Mouse (Mus musculus): ENCODE data around the gene Trnt1. TPM values are rescaled to one million over a fixed set of nuclear protein-coding genes. Genes with fewer than 3 reads are reported as not detected.
A peak's percentile ranks its signal among the peaks of the same experiment; 100 is the strongest.

Trnt1 gene
- polyA plus RNA-seq, 1 experiment: 5.7 TPM

GRCm38 (mm10) chr6:106769290-106769866, 458 bp downstream of the Trnt1 start:
- under 1% methylated on average over 33 of the region's 33 CpGs for WGBS
- peak; percentile 6 for DNase-seq (ENCODE audit: low read depth, low spot score)

DNA sequence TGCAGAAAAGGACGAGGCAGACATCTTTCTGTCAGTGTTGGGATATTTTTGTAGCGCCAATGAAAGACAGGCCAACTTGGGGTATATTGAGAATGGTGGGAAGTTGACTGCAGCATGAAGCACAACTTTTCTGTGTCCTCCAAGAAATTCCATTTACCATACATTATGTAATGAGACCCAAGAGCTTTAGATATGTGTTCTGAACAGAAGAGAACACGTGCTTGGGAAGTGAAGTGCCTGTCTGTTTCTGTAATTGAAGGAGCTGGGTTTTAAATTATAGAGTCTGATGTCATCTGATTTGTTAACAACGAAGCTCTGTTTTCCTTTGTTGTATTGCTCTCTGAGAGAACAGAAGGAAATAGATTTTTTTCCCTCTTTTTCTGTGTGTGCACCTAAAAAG, 1.1 kb downstream of the Trnt1 start:
- whole genome bisulfite sequencing: 16% methylated on average over 4 of the region's 4 CpGs
- DNase-seq (ENCODE audit: low read depth, low spot score): no peak

DNA sequence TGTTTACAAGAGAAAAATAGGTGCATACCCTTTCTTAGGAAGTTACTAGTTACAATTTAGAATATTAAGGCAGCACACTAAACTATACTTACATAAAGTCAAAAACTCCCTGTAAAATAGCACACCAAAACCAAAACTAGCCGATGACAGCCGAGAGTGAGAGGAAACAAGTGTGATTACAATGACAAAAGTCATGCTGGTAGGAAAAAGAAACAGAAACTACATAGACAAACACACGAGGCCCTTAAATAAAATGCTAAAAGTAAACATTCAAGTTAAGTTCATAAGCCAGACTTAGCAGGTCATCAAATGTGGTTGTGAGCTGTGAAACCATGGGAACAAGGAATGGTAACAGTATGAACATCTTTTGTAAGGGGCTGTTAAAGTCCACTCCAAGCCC, 18.2 kb downstream of the Trnt1 start:
- WGBS: 45% methylated on average over 3 of the region's 3 CpGs
- DNase-seq (ENCODE audit: low read depth, low spot score): no peak

- 78% methylated on average over 8 of the region's 8 CpGs for WGBS
These were observed 22.5 kb downstream of the Trnt1 start for GRCm38 (mm10) chr6:106791429-106791828.

GRCm38 (mm10) chr6:106792486-106792885, 23.6 kb downstream of the Trnt1 start:
- WGBS: 90% methylated on average over 5 of the region's 5 CpGs

More at GRCm38 (mm10) chr6:106791429-106791828, 22.5 kb downstream of the Trnt1 start:
- DNase-seq (ENCODE audit: low read depth, low spot score): no peak

DNA sequence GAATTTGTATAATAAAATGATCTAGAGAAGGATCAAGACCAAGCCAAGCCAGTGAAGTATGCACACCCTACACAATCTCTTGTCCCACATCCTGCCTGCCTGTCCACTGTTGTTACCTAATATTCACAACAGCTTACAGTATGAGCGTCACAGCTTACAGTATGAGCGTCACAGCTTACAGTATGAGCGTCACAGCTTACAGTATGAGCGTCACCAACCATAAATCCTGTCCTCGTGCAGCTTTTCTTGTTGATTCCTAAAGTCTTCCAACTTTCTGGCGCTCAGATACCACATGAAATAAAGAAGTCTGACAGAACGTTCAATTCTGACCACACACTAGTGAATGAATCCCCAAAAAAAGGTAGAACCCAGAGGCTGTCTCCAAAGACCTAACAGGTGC, 24.2 kb downstream of the Trnt1 start:
- no peak for DNase-seq (ENCODE audit: low read depth, low spot score)
- WGBS: 89% methylated on average over 7 of the region's 7 CpGs

More at GRCm38 (mm10) chr6:106792486-106792885, 23.6 kb downstream of the Trnt1 start:
- DNase-seq (ENCODE audit: low read depth, low spot score): no peak

- DNase-seq (ENCODE audit: low read depth, low spot score): no peak
- 94% methylated on average over 10 of the region's 10 CpGs for WGBS
These were observed 24.7 kb downstream of the Trnt1 start for GRCm38 (mm10) chr6:106793621-106794020.

DNA sequence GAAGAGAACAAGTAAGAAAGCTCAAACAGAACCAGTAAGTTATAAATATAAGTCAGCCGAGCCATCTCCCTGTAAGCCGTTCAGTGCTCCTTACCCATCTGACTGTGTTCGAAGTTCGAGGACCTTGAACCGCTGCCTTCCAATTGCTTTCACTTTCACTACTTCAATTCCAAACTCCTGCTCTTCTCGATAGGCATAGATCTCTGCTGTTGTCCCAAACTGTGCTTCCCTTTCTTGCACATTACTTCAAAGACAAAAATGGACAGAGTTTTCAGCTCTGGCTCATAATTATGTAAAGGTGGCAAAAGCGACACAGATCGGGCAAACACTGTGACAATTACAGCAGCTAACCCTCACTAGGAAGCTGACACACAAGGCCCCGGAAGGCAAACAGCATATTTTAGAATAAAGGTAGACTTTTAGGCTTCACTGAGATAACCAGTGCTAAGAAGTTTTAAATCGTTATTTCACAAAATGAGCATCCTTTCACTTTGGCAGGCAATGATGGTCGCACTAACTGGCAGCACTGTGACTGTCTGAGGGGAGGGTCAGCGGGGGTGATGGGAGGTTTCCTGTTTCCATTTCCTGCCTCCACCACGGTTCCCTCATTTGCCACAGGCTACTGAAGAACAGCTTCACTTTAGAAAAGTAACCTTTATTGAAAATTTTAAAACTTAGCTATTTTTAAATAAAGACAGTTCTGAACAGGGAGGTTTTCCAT, 25.3 kb downstream of the Trnt1 start:
- DNase-seq (ENCODE audit: low read depth, low spot score): no peak
- WGBS: 71% methylated on average over 13 of the region's 13 CpGs

DNA sequence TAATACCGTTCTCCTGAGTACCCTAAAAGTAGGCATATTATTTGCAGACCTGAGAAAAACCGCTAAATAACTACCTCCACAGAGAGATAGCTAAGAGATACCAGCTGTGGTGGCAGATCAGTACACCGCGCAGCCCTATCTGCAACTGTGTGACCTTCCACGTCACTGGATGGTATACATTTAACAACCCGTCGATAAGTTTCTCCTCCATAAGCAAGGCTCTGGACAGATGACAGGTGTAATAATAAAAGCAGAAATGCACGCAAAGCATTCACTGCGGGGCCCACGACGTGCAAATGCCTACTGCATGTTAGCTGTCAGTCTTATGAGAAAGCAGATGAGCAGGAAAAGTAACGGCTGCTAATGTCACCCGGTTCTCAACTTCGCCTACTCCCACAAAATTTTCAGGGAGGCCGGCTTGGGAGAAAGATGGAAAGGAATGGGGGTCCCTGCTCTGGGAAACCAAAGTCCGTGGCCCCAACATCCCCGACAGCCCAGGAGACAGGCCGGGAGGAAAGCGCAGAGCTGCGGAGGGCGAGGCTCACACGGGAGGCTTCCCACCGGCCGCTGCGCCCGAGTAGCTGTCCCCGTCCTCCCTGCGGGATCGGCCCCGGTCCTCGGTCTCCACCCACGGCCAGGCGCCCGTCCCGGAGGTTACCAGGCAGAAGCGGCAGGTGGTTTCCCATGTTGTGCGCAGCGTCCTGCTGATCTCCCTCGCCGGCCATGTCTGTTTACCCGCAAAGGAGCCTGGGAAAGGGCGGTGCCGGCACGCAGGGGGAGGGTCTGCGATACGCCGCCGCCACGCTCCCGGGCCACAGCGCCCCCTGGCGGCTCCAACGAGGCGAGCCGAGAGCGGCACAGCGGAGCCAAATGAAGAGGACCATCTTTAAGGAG, 30.7 kb downstream of the Trnt1 start, which contains the start of gene Crbn:
Gene Crbn (minus strand): TSS at position 745 of the 894 bp plus-strand sequence.
- 2% methylated on average over 57 of the region's 57 CpGs for WGBS
- peak; percentile 54 for DNase-seq (ENCODE audit: low read depth, low spot score)

DNA sequence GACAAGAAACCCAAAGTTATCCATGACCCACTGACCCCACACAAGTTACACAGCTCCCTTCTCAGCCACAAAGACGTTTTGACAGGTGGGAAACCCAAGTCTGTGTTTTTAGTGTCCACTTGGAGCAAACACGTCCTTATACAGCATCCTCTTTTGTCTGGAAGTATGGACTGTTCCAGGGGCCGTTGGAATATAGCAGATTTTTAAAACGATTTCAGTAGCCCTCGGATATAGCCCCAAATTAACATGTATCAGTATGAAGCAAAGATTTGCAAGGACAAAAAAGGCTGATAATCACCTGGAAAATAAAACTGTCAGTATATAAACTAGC, 31.3 kb downstream of the Trnt1 start:
- no peak for DNase-seq (ENCODE audit: low read depth, low spot score)
- WGBS: 52% methylated on average over 5 of the region's 5 CpGs

- WGBS: 15% methylated on average over 2 of the region's 2 CpGs
- DNase-seq (ENCODE audit: low read depth, low spot score): no peak
These were observed 36.0 kb downstream of the Trnt1 start for GRCm38 (mm10) chr6:106804904-106805303.

- WGBS: 51% methylated on average over 2 of the region's 2 CpGs
- no peak for DNase-seq (ENCODE audit: low read depth, low spot score)
These were observed 40.2 kb downstream of the Trnt1 start for GRCm38 (mm10) chr6:106809161-106809560.

- 89% methylated on average over 3 of the region's 3 CpGs for WGBS
- DNase-seq (ENCODE audit: low read depth, low spot score): no peak
These were observed 41.8 kb downstream of the Trnt1 start for GRCm38 (mm10) chr6:106810686-106811085.

DNA sequence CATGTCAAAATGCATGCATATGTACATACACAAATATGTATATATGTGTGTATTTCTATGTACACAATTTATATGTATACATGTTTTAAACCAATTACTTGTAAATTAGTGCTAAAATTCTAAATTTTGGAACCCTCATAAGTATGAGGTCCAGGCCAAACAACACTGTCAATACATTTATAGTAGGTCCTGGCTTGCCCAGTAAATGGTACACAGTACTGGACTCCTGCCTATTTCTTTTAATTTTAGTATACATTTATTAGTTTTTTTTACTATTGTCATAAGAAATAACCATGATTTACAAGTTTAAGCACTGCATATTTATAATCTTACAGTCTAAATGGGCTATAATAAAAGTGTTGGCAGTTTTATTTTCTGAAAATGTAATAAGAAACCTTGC, 50.3 kb downstream of the Trnt1 start:
- no peak for DNase-seq (ENCODE audit: low read depth, low spot score)

- no peak for DNase-seq (ENCODE audit: low read depth, low spot score)
- 64% methylated on average over 3 of the region's 3 CpGs for WGBS
These were observed 51.0 kb downstream of the Trnt1 start for GRCm38 (mm10) chr6:106819906-106820305.

DNA sequence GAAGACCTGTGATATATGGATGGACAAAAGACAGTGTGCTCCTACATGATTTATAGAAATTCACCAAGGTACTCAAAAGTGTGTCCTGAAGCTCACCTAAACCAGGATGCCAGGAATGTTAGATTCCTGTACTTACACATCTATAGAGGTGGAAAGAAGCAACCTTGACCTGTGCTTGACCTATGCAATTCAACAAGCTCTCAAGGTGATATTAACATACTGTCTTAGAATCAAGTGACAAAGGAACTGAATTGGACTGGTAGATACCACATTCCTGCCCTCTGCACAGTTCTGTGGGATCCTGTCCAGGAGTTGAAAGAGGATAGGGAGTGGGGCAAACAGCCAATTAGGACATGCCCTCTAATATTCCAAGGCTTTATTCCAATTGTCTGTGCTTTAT, 51.6 kb downstream of the Trnt1 start:
- no peak for DNase-seq (ENCODE audit: low read depth, low spot score)

GRCm38 (mm10) chr6:106822329-106822728, 53.4 kb downstream of the Trnt1 start:
- DNase-seq (ENCODE audit: low read depth, low spot score): no peak
- WGBS: 57% methylated on average over 1 of the region's 1 CpGs
